In genomic region chr7:6132646-6133045, GRCm38 (mm10) we compare ENCODE assay signal across 25 mouse cellular contexts. TPM values are rescaled to one million over a fixed set of nuclear protein-coding genes. Genes with fewer than 3 reads are reported as not detected.
DNase-seq lines count a peak whose midpoint lies in the region; ATAC-seq and TF ChIP-seq lines count a peak whose summit lies in the region.
"Had no signal": no experiment of that assay in that cellular context is flagged by ENCODE, and none has a peak within 500 bp of the region (broad histone marks: within the 10 kb centered on the region; RNA-seq: fewer than 3 reads in every experiment).

No protein-coding gene starts in this region.

- no peak overlapping the region for H3K4me2 ChIP-seq in embryonic facial prominence, embryonic 11.5 days (ENCODE audit: low read depth, low read length)
- no peak overlapping the region for H3K4me2 ChIP-seq in neural tube, embryonic 12.5 days (replicated peaks)
- H3K4me2 ChIP-seq: embryonic facial prominence, embryonic 13.5 days; forebrain, embryonic 13.5 days; heart, embryonic 13.5 days; hindbrain, embryonic 12.5 days had no signal

- H3K27me3 ChIP-seq in embryonic facial prominence, embryonic 11.5 days (ENCODE audit: control insufficient read depth, insufficient read depth, low read length) = no peaks in the 10 kb centered on the region
- H3K27me3 ChIP-seq in embryonic facial prominence, embryonic 10.5 days (replicated peaks; ENCODE audit: low read depth, poor library complexity, severe bottlenecking) = no peaks in the 10 kb centered on the region
- no peaks in the 10 kb centered on the region for H3K27me3 ChIP-seq in neural tube, embryonic 12.5 days (replicated peaks)
- H3K27me3 ChIP-seq in kidney, adult 2 months (replicated peaks; ENCODE audit: control insufficient read depth, insufficient read depth, low read length) = no peaks in the 10 kb centered on the region
- H3K27me3 ChIP-seq: embryonic facial prominence, embryonic 13.5 days; forebrain, embryonic 13.5 days; heart, embryonic 13.5 days; hindbrain, embryonic 12.5 days had no signal

- TF ChIP-seq POLR2A in kidney, adult 2 months (IDR thresholded peaks at IDR 0.05; ENCODE audit: low read depth, low read length) = no peak

- no peaks in the 10 kb centered on the region for H3K4me1 ChIP-seq in embryonic facial prominence, embryonic 11.5 days (ENCODE audit: control insufficient read depth, insufficient read depth, low read length)
- no peaks in the 10 kb centered on the region for H3K4me1 ChIP-seq in embryonic facial prominence, embryonic 10.5 days
- H3K4me1 ChIP-seq in neural tube, embryonic 12.5 days = no peaks in the 10 kb centered on the region
- peaks cover 3% of the 10 kb centered on the region; the same call in 1 of the 2 replicates for H3K4me1 ChIP-seq in kidney, adult 2 months (ENCODE audit: control insufficient read depth, insufficient read depth, low read length)
- H3K4me1 ChIP-seq: embryonic facial prominence, embryonic 13.5 days; forebrain, embryonic 13.5 days; heart, embryonic 13.5 days; hindbrain, embryonic 12.5 days had no signal

- 73% methylated on average over 30 of the region's 30 CpGs for WGBS in embryonic facial prominence, embryonic 11.5 days
- WGBS in embryonic facial prominence, embryonic 10.5 days = 87% methylated on average over 30 of the region's 30 CpGs
- WGBS in neural tube, embryonic 12.5 days = 82% methylated on average over 30 of the region's 30 CpGs
- 89% methylated on average over 30 of the region's 30 CpGs for WGBS in kidney, adult 2 months

- ATAC-seq in embryonic facial prominence, embryonic 11.5 days (replicated peaks; ENCODE audit: insufficient number of reproducible peaks, low FRiP score, low TSS enrichment, low read depth) = 0 out of 2 replicates have a peak, but pooled peaks have one; percentile 10
- ATAC-seq in neural tube, embryonic 12.5 days (ENCODE audit: low FRiP score, low read depth) = no peak
- ATAC-seq: CD4-positive, CD25-positive, alpha-beta regulatory T cell, adult 4 months; forebrain, embryonic 13.5 days; hindbrain, embryonic 16.5 days; inflammation-experienced regulatory T-cells, adult 6 months had no signal

- H3K4me3 ChIP-seq in embryonic facial prominence, embryonic 11.5 days (ENCODE audit: low read depth, low read length) = no peak overlapping the region
- no peak overlapping the region for H3K4me3 ChIP-seq in embryonic facial prominence, embryonic 10.5 days
- 0 out of 2 replicates have a peak overlapping the region, but pooled peaks have one; percentile 1 for H3K4me3 ChIP-seq in neural tube, embryonic 12.5 days
- no peak overlapping the region for H3K4me3 ChIP-seq in kidney, adult 2 months (ENCODE audit: insufficient read depth, low read depth, low read length)
- H3K4me3 ChIP-seq: embryonic facial prominence, embryonic 13.5 days; forebrain, embryonic 13.5 days; gastrocnemius, adult 2 months; heart, embryonic 13.5 days; hindbrain, embryonic 12.5 days had no signal

- no peak for TF ChIP-seq CTCF in kidney, adult 2 months (conservative IDR thresholded peaks at IDR 0.05; ENCODE audit: insufficient read depth, insufficient read length, low read depth, low read length)

- DNase-seq in embryonic facial prominence, embryonic 11.5 days (ENCODE audit: low spot score) = no peak
- DNase-seq in embryonic facial prominence, embryonic 10.5 days (ENCODE audit: low spot score) = no peak
- DNase-seq in neural tube, embryonic 10.5 days (ENCODE audit: extremely low spot score, low spot score) = no peak
- DNase-seq in ES-CJ7 (ENCODE audit: low read depth, low spot score) = peak; percentile 45
- DNase-seq in WW6 (ENCODE audit: low read depth, low spot score) = peak; percentile 28
- DNase-seq in kidney, adult 2 months = no peak
- DNase-seq in cerebellum, postnatal 14 days = no peak
- DNase-seq: adrenal gland, adult 8-10 months; adrenal gland, postnatal 36 days; B cell, adult 2 months; cerebellum, adult 2 months; embryo, embryonic 11 days; gastrocnemius, postnatal 36 days; heart, adult 11 months; heart, postnatal 4 days had no signal

- H3K36me3 ChIP-seq in embryonic facial prominence, embryonic 11.5 days (replicated peaks; ENCODE audit: control insufficient read depth, insufficient read depth, low read depth, low read length) = peaks cover 15% of the 10 kb centered on the region
- H3K36me3 ChIP-seq in embryonic facial prominence, embryonic 10.5 days (replicated peaks) = peaks cover 75% of the 10 kb centered on the region
- peaks cover 48% of the 10 kb centered on the region for H3K36me3 ChIP-seq in neural tube, embryonic 12.5 days
- peaks cover 3% of the 10 kb centered on the region for H3K36me3 ChIP-seq in kidney, adult 2 months (ENCODE audit: control insufficient read depth, insufficient read depth, low read length)

- no peak overlapping the region for H3K27ac ChIP-seq in embryonic facial prominence, embryonic 11.5 days (replicated peaks; ENCODE audit: low read depth, low read length)
- no peak overlapping the region for H3K27ac ChIP-seq in embryonic facial prominence, embryonic 10.5 days (replicated peaks)
- no peak overlapping the region for H3K27ac ChIP-seq in neural tube, embryonic 12.5 days
- H3K27ac ChIP-seq in kidney, adult 2 months (ENCODE audit: insufficient read depth, low read depth, low read length) = no peak overlapping the region
- H3K27ac ChIP-seq: embryonic facial prominence, embryonic 13.5 days; forebrain, embryonic 13.5 days; gastrocnemius, adult 2 months; heart, embryonic 13.5 days; hindbrain, embryonic 12.5 days had no signal

- no peaks in the 10 kb centered on the region for H3K9me3 ChIP-seq in embryonic facial prominence, embryonic 11.5 days (replicated peaks; ENCODE audit: control insufficient read depth, low read length)
- peaks cover 27% of the 10 kb centered on the region for H3K9me3 ChIP-seq in embryonic facial prominence, embryonic 10.5 days
- no peaks in the 10 kb centered on the region for H3K9me3 ChIP-seq in neural tube, embryonic 12.5 days
- H3K9me3 ChIP-seq: G1E had no signal

- no peak overlapping the region for H3K9ac ChIP-seq in embryonic facial prominence, embryonic 11.5 days (replicated peaks; ENCODE audit: low read length)
- H3K9ac ChIP-seq in neural tube, embryonic 12.5 days = no peak overlapping the region
- H3K9ac ChIP-seq: embryonic facial prominence, embryonic 13.5 days; forebrain, embryonic 13.5 days; heart, embryonic 13.5 days; hindbrain, embryonic 12.5 days had no signal

RNA-seq across cellular contexts. Expression of gene Zfp787, which starts 23.2 kb away (rescaled TPM):
- 13.8 TPM in 2 replicates for polyA plus RNA-seq in embryonic facial prominence, embryonic 11.5 days (2014; fragmentation: Nextera tagmentation; extraction: Ambion mirVana)
- 23.5 and 26.1 TPM in 2 replicates for polyA plus RNA-seq in embryonic facial prominence, embryonic 10.5 days (2016; fragmentation: Nextera tagmentation; extraction: Ambion mirVana)
- 36.4 and 37.0 TPM in 2 replicates for polyA plus RNA-seq in neural tube, embryonic 12.5 days (2016; fragmentation: Nextera tagmentation; extraction: Ambion mirVana)
- 54.2 and 66.1 TPM in 2 replicates for polyA plus RNA-seq in kidney, adult 2 months (2012; rRNA removed)

RNA-seq across cellular contexts. Expression of gene Zfp444, which starts 39.4 kb away (rescaled TPM):
- polyA plus RNA-seq in embryonic facial prominence, embryonic 11.5 days (2014; fragmentation: Nextera tagmentation; extraction: Ambion mirVana) = 66.4 and 73.4 TPM in 2 replicates
- polyA plus RNA-seq in embryonic facial prominence, embryonic 10.5 days (2016; fragmentation: Nextera tagmentation; extraction: Ambion mirVana) = 85.1 and 86.3 TPM in 2 replicates
- 78.1 and 86.0 TPM in 2 replicates for polyA plus RNA-seq in neural tube, embryonic 12.5 days (2016; fragmentation: Nextera tagmentation; extraction: Ambion mirVana)
- 47.1 and 65.2 TPM in 2 replicates for polyA plus RNA-seq in kidney, adult 2 months (2012; rRNA removed)

Comparison
In these comparisons a context has a peak if more than half of its experiments do, and no peak if none do; other contexts are left out.
1. DNase-seq: peak in ES-CJ7 (single experiment) and WW6 (single experiment); none in embryonic facial prominence, embryonic 11.5 days (single experiment), embryonic facial prominence, embryonic 10.5 days (single experiment), neural tube, embryonic 10.5 days (single experiment), kidney, adult 2 months (single experiment) and cerebellum, postnatal 14 days (0 of 2).